Mouse (Mus musculus): ENCODE measurements around the gene Pcp4l1. TPM values are rescaled to one million over a fixed set of nuclear protein-coding genes. Genes with fewer than 3 reads are reported as not detected.
A peak's percentile ranks its signal among the peaks of the same experiment; 100 is the strongest.
"Not testable (repeated sequence)": the region's sequence is repeated elsewhere in the genome, so short reads cannot be mapped to it uniquely, and the experiment has no call there.

Pcp4l1 gene
- polyA plus RNA-seq, 1 experiment from 2014 or later = 2.6 TPM

GRCm38 (mm10) chr1:171164258-171164657, 31.8 kb downstream of the Pcp4l1 start:
- Histone ChIP-seq H3K9me3 (ENCODE audit: control insufficient read depth, low read length) (no peaks in the 10 kb centered on the region), H3K27me3 (ENCODE audit: control insufficient read depth, insufficient read depth, low read length) (peaks cover 12% of the 10 kb centered on the region), H3K36me3 (ENCODE audit: control insufficient read depth, insufficient read depth, low read length) (no peaks in the 10 kb centered on the region), H3K4me1 (ENCODE audit: control insufficient read depth, insufficient read depth, low read length) (peaks cover 6% of the 10 kb centered on the region; the same call in 1 of the 2 replicates), H3K9ac (ENCODE audit: low read depth, low read length) (no peak overlapping the region), H3K4me2 (replicated peaks; ENCODE audit: low read depth, low read length) (no peak overlapping the region), H3K4me3 (ENCODE audit: low read length) (no peak overlapping the region), H3K27ac (ENCODE audit: low read depth, low read length) (no peak overlapping the region)
- ATAC-seq (ENCODE audit: low FRiP score, low TSS enrichment) = no peak
- WGBS = 47% methylated on average over 3 of the region's 3 CpGs

DNA sequence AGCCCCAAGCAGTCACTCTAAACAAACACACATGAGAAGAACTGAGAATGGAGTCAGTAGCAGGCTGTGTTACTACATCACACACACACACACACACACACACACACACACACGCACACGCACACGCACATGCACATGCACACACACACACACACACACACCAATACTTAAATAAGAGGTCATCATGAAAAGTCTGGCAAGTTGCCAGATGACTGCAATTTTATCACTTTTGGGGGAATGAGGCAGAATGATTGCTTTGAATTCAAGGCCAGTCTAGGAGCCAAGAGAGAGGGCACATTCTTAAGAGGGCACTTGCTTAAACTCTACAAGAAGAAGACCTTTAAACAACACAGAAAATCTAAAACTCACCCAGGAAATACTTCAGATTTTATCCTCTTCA, 33.5 kb downstream of the Pcp4l1 start:
- no peak for ATAC-seq (ENCODE audit: low FRiP score, low TSS enrichment)
- peaks cover 18% of the 10 kb centered on the region for H3K27me3 ChIP-seq (ENCODE audit: control insufficient read depth, insufficient read depth, low read length)
- peaks cover 6% of the 10 kb centered on the region; the same call in 1 of the 2 replicates for H3K4me1 ChIP-seq (ENCODE audit: control insufficient read depth, insufficient read depth, low read length)
- H3K4me2 ChIP-seq (replicated peaks; ENCODE audit: low read depth, low read length) = no peak overlapping the region
- no peak overlapping the region for H3K9ac ChIP-seq (ENCODE audit: low read depth, low read length)
- H3K4me3 ChIP-seq (ENCODE audit: low read length) = no peak overlapping the region
- no peak overlapping the region for H3K27ac ChIP-seq (ENCODE audit: low read depth, low read length)
- WGBS = 87% methylated on average over 3 of the region's 3 CpGs
- H3K36me3 ChIP-seq (ENCODE audit: control insufficient read depth, insufficient read depth, low read length) = no peaks in the 10 kb centered on the region
- no peaks in the 10 kb centered on the region for H3K9me3 ChIP-seq (ENCODE audit: control insufficient read depth, low read length)

DNA sequence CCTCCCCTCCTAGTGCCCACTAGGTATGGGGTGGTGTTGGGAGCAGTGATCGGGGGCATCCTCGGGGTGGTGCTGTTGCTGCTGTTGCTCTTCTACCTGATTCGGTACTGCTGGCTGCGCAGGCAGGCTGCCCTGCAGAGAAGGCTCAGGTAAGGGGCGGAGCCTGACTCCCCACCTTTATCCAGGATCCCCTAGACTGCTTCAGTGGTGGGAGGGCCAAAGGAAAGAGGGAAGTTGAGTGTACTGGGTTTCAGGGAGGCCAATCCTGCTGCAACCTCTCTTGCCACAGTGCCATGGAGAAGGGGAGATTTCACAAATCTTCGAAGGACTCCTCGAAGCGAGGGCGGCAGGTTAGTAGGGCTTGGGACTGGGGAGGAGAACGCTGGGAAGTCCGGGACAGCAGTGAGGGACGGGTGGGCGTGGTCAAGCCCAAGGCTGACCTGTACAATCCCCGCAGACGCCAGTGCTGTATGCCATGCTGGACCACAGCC, 36.5 kb downstream of the Pcp4l1 start:
- peak; percentile 65 for ATAC-seq (ENCODE audit: low FRiP score, low TSS enrichment)
- WGBS = 3% methylated on average over 15 of the region's 15 CpGs
- Histone ChIP-seq H3K9me3 (ENCODE audit: control insufficient read depth, low read length) (no peaks in the 10 kb centered on the region), H3K4me2 (replicated peaks; ENCODE audit: low read depth, low read length) (peak overlapping the region; percentile 57), H3K27ac (ENCODE audit: low read depth, low read length) (no peak overlapping the region), H3K4me1 (ENCODE audit: control insufficient read depth, insufficient read depth, low read length) (peaks cover 6% of the 10 kb centered on the region; the same call in 1 of the 2 replicates), H3K36me3 (ENCODE audit: control insufficient read depth, insufficient read depth, low read length) (no peaks in the 10 kb centered on the region), H3K27me3 (ENCODE audit: control insufficient read depth, insufficient read depth, low read length) (peaks cover 23% of the 10 kb centered on the region), H3K4me3 (ENCODE audit: low read length) (peak overlapping the region; percentile 34), H3K9ac (ENCODE audit: low read depth, low read length) (peak overlapping the region; percentile 23; the same call in 1 of the 2 replicates)

DNA sequence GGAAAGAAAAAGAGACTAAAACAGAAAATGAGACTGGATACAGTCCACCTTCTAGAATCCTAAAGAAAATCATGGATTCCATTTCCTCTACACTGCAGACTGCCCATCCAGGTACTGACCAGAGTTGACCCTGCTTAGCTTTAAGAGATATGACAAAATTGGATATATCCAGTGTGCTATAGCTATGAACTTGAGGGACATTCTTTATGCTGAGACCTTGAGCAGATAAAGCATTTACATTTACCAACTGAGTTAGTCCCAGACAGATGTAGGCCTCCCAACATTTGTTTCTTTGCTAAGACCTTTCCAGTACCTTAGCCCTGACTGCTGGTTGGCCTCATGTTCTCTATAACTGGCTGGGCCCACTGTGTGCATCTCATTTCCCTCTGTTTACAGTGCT, 38.1 kb downstream of the Pcp4l1 start:
- H3K4me1 ChIP-seq (ENCODE audit: control insufficient read depth, insufficient read depth, low read length) = peaks cover 6% of the 10 kb centered on the region; the same call in 1 of the 2 replicates
- no peak overlapping the region for H3K9ac ChIP-seq (ENCODE audit: low read depth, low read length)
- peaks cover 23% of the 10 kb centered on the region for H3K27me3 ChIP-seq (ENCODE audit: control insufficient read depth, insufficient read depth, low read length)
- H3K4me2 ChIP-seq (replicated peaks; ENCODE audit: low read depth, low read length) = no peak overlapping the region
- H3K9me3 ChIP-seq (ENCODE audit: control insufficient read depth, low read length) = no peaks in the 10 kb centered on the region
- no peak overlapping the region for H3K27ac ChIP-seq (ENCODE audit: low read depth, low read length)
- ATAC-seq (ENCODE audit: low FRiP score, low TSS enrichment) = no peak
- no peaks in the 10 kb centered on the region for H3K36me3 ChIP-seq (ENCODE audit: control insufficient read depth, insufficient read depth, low read length)
- H3K4me3 ChIP-seq (ENCODE audit: low read length) = no peak overlapping the region

GRCm38 (mm10) chr1:171156644-171157043, 39.4 kb downstream of the Pcp4l1 start:
- WGBS = 77% methylated on average over 3 of the region's 3 CpGs
- H3K4me3 ChIP-seq (ENCODE audit: low read length) = no peak overlapping the region
- no peak overlapping the region for H3K4me2 ChIP-seq (replicated peaks; ENCODE audit: low read depth, low read length)
- H3K27ac ChIP-seq (ENCODE audit: low read depth, low read length) = no peak overlapping the region
- no peak overlapping the region for H3K9ac ChIP-seq (ENCODE audit: low read depth, low read length)
- H3K9me3 ChIP-seq (ENCODE audit: control insufficient read depth, low read length) = no peaks in the 10 kb centered on the region
- peaks cover 23% of the 10 kb centered on the region for H3K27me3 ChIP-seq (ENCODE audit: control insufficient read depth, insufficient read depth, low read length)
- no peak for ATAC-seq (ENCODE audit: low FRiP score, low TSS enrichment)
- peaks cover 6% of the 10 kb centered on the region; the same call in 1 of the 2 replicates for H3K4me1 ChIP-seq (ENCODE audit: control insufficient read depth, insufficient read depth, low read length)
- H3K36me3 ChIP-seq (ENCODE audit: control insufficient read depth, insufficient read depth, low read length) = no peaks in the 10 kb centered on the region

DNA sequence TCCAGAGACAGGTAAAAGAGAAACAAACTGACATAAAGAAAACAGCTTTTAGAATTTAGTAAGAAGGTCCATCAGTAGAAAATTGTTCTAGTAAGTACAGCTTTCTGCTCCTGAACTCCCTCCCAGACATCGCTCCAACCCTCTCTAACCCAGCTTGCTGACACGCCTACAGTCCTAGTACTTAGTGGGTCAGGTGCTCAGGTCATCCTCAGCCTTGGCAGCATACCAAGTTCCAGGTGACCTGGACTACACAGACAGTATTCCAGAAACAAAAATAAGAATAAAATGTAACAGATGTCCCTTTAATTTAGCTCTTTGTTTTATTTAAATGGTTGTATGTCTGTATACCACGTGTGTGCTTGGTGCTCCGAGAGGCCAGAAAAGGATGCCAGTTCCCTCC, 44.1 kb downstream of the Pcp4l1 start:
- H3K4me1 ChIP-seq (ENCODE audit: control insufficient read depth, insufficient read depth, low read length) = no peaks in the 10 kb centered on the region
- peaks cover 5% of the 10 kb centered on the region; the same call in 1 of the 2 replicates for H3K27me3 ChIP-seq (ENCODE audit: control insufficient read depth, insufficient read depth, low read length)
- no peak overlapping the region for H3K4me2 ChIP-seq (replicated peaks; ENCODE audit: low read depth, low read length)
- WGBS = 75% methylated on average over 4 of the region's 4 CpGs
- no peak for ATAC-seq (ENCODE audit: low FRiP score, low TSS enrichment)
- no peaks in the 10 kb centered on the region for H3K9me3 ChIP-seq (ENCODE audit: control insufficient read depth, low read length)
- H3K27ac ChIP-seq (ENCODE audit: low read depth, low read length) = no peak overlapping the region
- H3K4me3 ChIP-seq (ENCODE audit: low read length) = no peak overlapping the region
- H3K36me3 ChIP-seq (ENCODE audit: control insufficient read depth, insufficient read depth, low read length) = no peaks in the 10 kb centered on the region
- no peak overlapping the region for H3K9ac ChIP-seq (ENCODE audit: low read depth, low read length)

DNA sequence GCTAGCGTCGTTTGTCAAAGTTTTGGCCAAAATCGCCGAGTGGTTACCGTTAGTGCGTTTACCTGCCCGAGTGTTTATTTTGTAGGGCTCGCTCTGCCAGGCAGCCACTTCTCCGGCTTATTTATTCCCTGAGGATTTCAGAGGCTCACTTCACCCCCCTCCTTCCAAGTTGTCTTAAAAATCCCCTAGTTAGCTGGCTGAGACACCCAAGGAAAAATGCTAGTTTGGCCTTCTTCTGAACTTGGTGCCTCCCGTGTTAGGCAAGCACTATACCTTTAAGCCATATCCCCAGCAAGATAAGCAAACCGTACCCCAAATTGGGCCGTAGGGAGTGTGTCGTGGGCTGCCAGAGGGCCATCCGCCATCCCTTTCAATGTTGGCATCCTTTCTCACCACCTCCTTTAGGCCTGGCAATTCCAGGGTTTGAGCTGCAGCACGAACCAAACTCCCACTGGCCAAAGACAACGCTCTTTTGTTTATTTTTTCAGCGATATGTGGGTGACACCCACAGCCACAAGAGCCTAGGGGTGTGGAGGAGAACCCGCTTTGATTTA, 45.2 kb downstream of the Pcp4l1 start:
- 3% methylated on average over 18 of the region's 18 CpGs for WGBS
- H3K36me3 ChIP-seq (ENCODE audit: control insufficient read depth, insufficient read depth, low read length) = no peaks in the 10 kb centered on the region
- ATAC-seq (ENCODE audit: low FRiP score, low TSS enrichment) = peak; percentile 30; the same call in 1 of the 2 replicates
- H3K4me1 ChIP-seq (ENCODE audit: control insufficient read depth, insufficient read depth, low read length) = no peaks in the 10 kb centered on the region
- H3K27me3 ChIP-seq (ENCODE audit: control insufficient read depth, insufficient read depth, low read length) = no peaks in the 10 kb centered on the region
- no peaks in the 10 kb centered on the region for H3K9me3 ChIP-seq (ENCODE audit: control insufficient read depth, low read length)
- H3K4me2 ChIP-seq (replicated peaks; ENCODE audit: low read depth, low read length) = peak overlapping the region; percentile 68
- H3K9ac ChIP-seq (ENCODE audit: low read depth, low read length) = peak overlapping the region; percentile 54
- peak overlapping the region; percentile 80 for H3K4me3 ChIP-seq (ENCODE audit: low read length)
- peak overlapping the region; percentile 59; the same call in 1 of the 2 replicates for H3K27ac ChIP-seq (ENCODE audit: low read depth, low read length)

- no peaks in the 10 kb centered on the region for H3K4me1 ChIP-seq (ENCODE audit: control insufficient read depth, insufficient read depth, low read length)
- under 1% methylated on average over 32 of the region's 34 CpGs for WGBS
- H3K4me2 ChIP-seq (replicated peaks; ENCODE audit: low read depth, low read length) = peak within 1 kb of the TSS; percentile 72
- peak within 1 kb of the TSS; percentile 63; the same call in 1 of the 2 replicates for H3K27ac ChIP-seq (ENCODE audit: low read depth, low read length)
- peak within 1 kb of the TSS; percentile 80 for H3K4me3 ChIP-seq (ENCODE audit: low read length)
- peak within 1 kb of the TSS; percentile 79 for H3K9ac ChIP-seq (ENCODE audit: low read depth, low read length)
- peaks cover 4% of the 10 kb centered on the region; the same call in 1 of the 2 replicates for H3K36me3 ChIP-seq (ENCODE audit: control insufficient read depth, insufficient read depth, low read length)
- ATAC-seq (ENCODE audit: low FRiP score, low TSS enrichment) = peak; percentile 95
- no peaks in the 10 kb centered on the region for H3K9me3 ChIP-seq (ENCODE audit: control insufficient read depth, low read length)
- H3K27me3 ChIP-seq (ENCODE audit: control insufficient read depth, insufficient read depth, low read length) = no peaks in the 10 kb centered on the region
These were observed 45.9 kb downstream of the Pcp4l1 start, which contains the start of the genes Sdhc and Mpz for GRCm38 (mm10) chr1:171149974-171150760. Gene Sdhc (minus strand): TSS chr1:171150603. Gene Mpz (plus strand): TSS chr1:171150711.

DNA sequence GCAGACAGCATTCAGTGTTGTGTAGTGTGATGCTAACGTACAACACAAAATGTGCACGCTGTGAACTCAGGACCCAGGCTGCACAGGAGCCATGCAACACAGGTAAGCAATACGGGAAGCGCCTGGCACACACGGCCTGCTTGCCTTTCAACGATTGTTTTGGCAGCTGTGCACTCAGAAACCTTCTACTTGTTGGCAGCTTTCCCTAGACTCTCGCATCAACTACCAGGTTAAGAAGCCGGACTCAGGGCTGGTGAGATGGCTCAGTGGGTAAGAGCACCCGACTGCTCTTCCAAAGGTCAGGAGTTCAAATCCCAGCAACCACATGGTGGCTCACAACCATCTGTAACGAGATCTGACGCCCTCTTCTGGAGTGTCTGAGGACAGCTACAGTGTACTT, 53.1 kb downstream of the Pcp4l1 start:
- H3K4me2 ChIP-seq (replicated peaks; ENCODE audit: low read depth, low read length); ATAC-seq (ENCODE audit: low FRiP score, low TSS enrichment); H3K27ac ChIP-seq (ENCODE audit: low read depth, low read length); H3K9me3 ChIP-seq (ENCODE audit: control insufficient read depth, low read length); H3K27me3 ChIP-seq (ENCODE audit: control insufficient read depth, insufficient read depth, low read length); H3K9ac ChIP-seq (ENCODE audit: low read depth, low read length); H3K4me1 ChIP-seq (ENCODE audit: control insufficient read depth, insufficient read depth, low read length); H3K4me3 ChIP-seq (ENCODE audit: low read length): not testable (repeated sequence)
- 86% methylated on average over 9 of the region's 11 CpGs for WGBS
- H3K36me3 ChIP-seq (ENCODE audit: control insufficient read depth, insufficient read depth, low read length) = peaks cover 50% of the 10 kb centered on the region
